7 mouse cellular contexts compared by ENCODE assay signal in genomic region chr3:94839101-94839500, GRCm38 (mm10). TPM values are rescaled to one million over a fixed set of nuclear protein-coding genes. Genes with fewer than 3 reads are reported as not detected.
DNase-seq lines count a peak whose midpoint lies in the region; ATAC-seq and TF ChIP-seq lines count a peak whose summit lies in the region.

No protein-coding gene starts in this region.

- peaks cover 22% of the 10 kb centered on the region for H3K4me1 ChIP-seq in lung, embryonic 15.5 days
- H3K4me1 ChIP-seq in forebrain, embryonic 15.5 days = peaks cover 34% of the 10 kb centered on the region
- H3K4me1 ChIP-seq in limb, embryonic 15.5 days = 0 out of 2 replicates have a peak, but pooled peaks cover 4% of the 10 kb centered on the region
- no peaks in the 10 kb centered on the region for H3K4me1 ChIP-seq in stomach, postnatal 0 days (replicated peaks; ENCODE audit: control insufficient read depth, insufficient read depth)

- no peaks in the 10 kb centered on the region for H3K36me3 ChIP-seq in lung, embryonic 15.5 days
- H3K36me3 ChIP-seq in forebrain, embryonic 15.5 days = no peaks in the 10 kb centered on the region
- no peaks in the 10 kb centered on the region for H3K36me3 ChIP-seq in limb, embryonic 15.5 days
- no peaks in the 10 kb centered on the region for H3K36me3 ChIP-seq in stomach, postnatal 0 days (ENCODE audit: control insufficient read depth, insufficient read depth, low read length)

- peak overlapping the region; percentile 70 for H3K4me2 ChIP-seq in lung, embryonic 15.5 days
- H3K4me2 ChIP-seq in forebrain, embryonic 15.5 days (replicated peaks) = peak overlapping the region; percentile 84
- peak overlapping the region; percentile 61 for H3K4me2 ChIP-seq in limb, embryonic 15.5 days
- peak overlapping the region; percentile 52 for H3K4me2 ChIP-seq in stomach, postnatal 0 days (replicated peaks; ENCODE audit: low read depth)

- no peak for TF ChIP-seq EP300 in stomach, postnatal 0 days (optimal IDR thresholded peaks at IDR 0.05)

- no peak overlapping the region; the same call in 1 of the 2 replicates for H3K9ac ChIP-seq in lung, embryonic 15.5 days
- peak overlapping the region; percentile 97 for H3K9ac ChIP-seq in forebrain, embryonic 15.5 days (replicated peaks)
- no peak overlapping the region for H3K9ac ChIP-seq in limb, embryonic 15.5 days
- H3K9ac ChIP-seq in stomach, postnatal 0 days (ENCODE audit: low read length) = no peak overlapping the region

- no peak for ATAC-seq in lung, embryonic 15.5 days (ENCODE audit: borderline replicate concordance, extremely low read depth, low FRiP score, low TSS enrichment)
- no peak for ATAC-seq in forebrain, embryonic 15.5 days (replicated peaks)
- ATAC-seq in limb, embryonic 15.5 days (ENCODE audit: insufficient number of reproducible peaks, low FRiP score, low TSS enrichment, low read depth) = no peak
- no peak for ATAC-seq in stomach, postnatal 0 days (ENCODE audit: low FRiP score, low TSS enrichment)

- TF ChIP-seq CTCF in stomach, postnatal 0 days (IDR thresholded peaks at IDR 0.05; ENCODE audit: low read depth) = no peak

- no peaks in the 10 kb centered on the region for H3K9me3 ChIP-seq in lung, embryonic 15.5 days
- no peaks in the 10 kb centered on the region for H3K9me3 ChIP-seq in forebrain, embryonic 15.5 days
- H3K9me3 ChIP-seq in limb, embryonic 15.5 days = no peaks in the 10 kb centered on the region
- H3K9me3 ChIP-seq in stomach, postnatal 0 days (ENCODE audit: control insufficient read depth, low read length) = no peaks in the 10 kb centered on the region

- 52% methylated on average over 5 of the region's 5 CpGs for WGBS in lung, embryonic 15.5 days
- 68% methylated on average over 5 of the region's 5 CpGs for WGBS in forebrain, embryonic 15.5 days
- 67% methylated on average over 5 of the region's 5 CpGs for WGBS in limb, embryonic 15.5 days
- 52% methylated on average over 5 of the region's 5 CpGs for WGBS in stomach, postnatal 0 days

- 0 out of 2 replicates have a peak overlapping the region, but pooled peaks have one; percentile 29 for H3K27ac ChIP-seq in lung, embryonic 15.5 days
- peak overlapping the region; percentile 100 for H3K27ac ChIP-seq in forebrain, embryonic 15.5 days (replicated peaks)
- H3K27ac ChIP-seq in limb, embryonic 15.5 days = no peak overlapping the region; the same call in 1 of the 2 replicates
- H3K27ac ChIP-seq in stomach, postnatal 0 days (replicated peaks) = no peak overlapping the region

- DNase-seq in lung, postnatal 25 days (ENCODE audit: low spot score) = no peak
- no peak for DNase-seq in stomach, postnatal 0 days (ENCODE audit: low spot score)
- DNase-seq in embryo, embryonic 10 days (ENCODE audit: low spot score) = no peak
- DNase-seq in spleen, postnatal 14 days (ENCODE audit: low spot score in 2 of 2) = no peak

- H3K4me3 ChIP-seq in lung, embryonic 15.5 days = peak overlapping the region; percentile 74
- H3K4me3 ChIP-seq in forebrain, embryonic 15.5 days = peak overlapping the region; percentile 80
- peak overlapping the region; percentile 64 for H3K4me3 ChIP-seq in limb, embryonic 15.5 days
- H3K4me3 ChIP-seq in stomach, postnatal 0 days (ENCODE audit: low read depth, low read length) = peak overlapping the region; percentile 75

- no peaks in the 10 kb centered on the region for H3K27me3 ChIP-seq in lung, embryonic 15.5 days
- no peaks in the 10 kb centered on the region for H3K27me3 ChIP-seq in forebrain, embryonic 15.5 days
- no peaks in the 10 kb centered on the region for H3K27me3 ChIP-seq in limb, embryonic 15.5 days
- no peaks in the 10 kb centered on the region for H3K27me3 ChIP-seq in stomach, postnatal 0 days (ENCODE audit: control insufficient read depth, insufficient read depth, low read length)

RNA-seq across cellular contexts. Expression of gene Pogz, which starts 1.7 kb away (rescaled TPM):
- polyA plus RNA-seq in lung, embryonic 15.5 days (2015; fragmentation: Nextera tagmentation; extraction: Ambion mirVana) = 13.7 and 16.3 TPM in 2 replicates
- polyA plus RNA-seq in forebrain, embryonic 15.5 days (2015; fragmentation: Nextera tagmentation; extraction: Ambion mirVana) = 24.7 and 26.5 TPM in 2 replicates
- polyA plus RNA-seq in limb, embryonic 15.5 days (2015; fragmentation: Nextera tagmentation; extraction: Ambion mirVana) = 12.9 and 13.1 TPM in 2 replicates
- 4.1 and 4.6 TPM in 2 replicates for polyA plus RNA-seq in stomach, postnatal 0 days (2015; fragmentation: Nextera tagmentation; extraction: Ambion mirVana)

RNA-seq across cellular contexts. Expression of gene Psmb4, which starts 47.7 kb away (rescaled TPM):
- polyA plus RNA-seq in lung, embryonic 15.5 days (2015; fragmentation: Nextera tagmentation; extraction: Ambion mirVana) = 336 and 350 TPM in 2 replicates
- 380 and 393 TPM in 2 replicates for polyA plus RNA-seq in forebrain, embryonic 15.5 days (2015; fragmentation: Nextera tagmentation; extraction: Ambion mirVana)
- polyA plus RNA-seq in limb, embryonic 15.5 days (2015; fragmentation: Nextera tagmentation; extraction: Ambion mirVana) = 312 and 330 TPM in 2 replicates
- polyA plus RNA-seq in stomach, postnatal 0 days (2015; fragmentation: Nextera tagmentation; extraction: Ambion mirVana) = 243 and 251 TPM in 2 replicates

RNA-seq across cellular contexts. Expression of gene Cgn, which starts 52.8 kb away (rescaled TPM):
- polyA plus RNA-seq in lung, embryonic 15.5 days (2015; fragmentation: Nextera tagmentation; extraction: Ambion mirVana) = 28.8 and 29.7 TPM in 2 replicates
- 4.8 and 5.8 TPM in 2 replicates for polyA plus RNA-seq in forebrain, embryonic 15.5 days (2015; fragmentation: Nextera tagmentation; extraction: Ambion mirVana)
- 16.7 and 16.9 TPM in 2 replicates for polyA plus RNA-seq in limb, embryonic 15.5 days (2015; fragmentation: Nextera tagmentation; extraction: Ambion mirVana)
- polyA plus RNA-seq in stomach, postnatal 0 days (2015; fragmentation: Nextera tagmentation; extraction: Ambion mirVana) = 24.7 and 25.2 TPM in 2 replicates

Comparison
In these comparisons a context has a peak if more than half of its experiments do, and no peak if none do; other contexts are left out.
1. H3K27ac ChIP-seq: peak in lung, embryonic 15.5 days (single experiment) and forebrain, embryonic 15.5 days (single experiment); none in limb, embryonic 15.5 days (single experiment) and stomach, postnatal 0 days (single experiment).
2. Peak in every context shown above with its lines, with median percentiles within 50 percentile points of each other: H3K4me2 ChIP-seq and H3K4me3 ChIP-seq.